Mouse (Mus musculus) spleen, adult 2 months (tissue): ENCODE data around the gene Gpr156.

Source experiments
- CTCF ChIP-seq: fragments of 200-500 bp; IDR thresholded peaks from 2 replicates; pipeline ENCODE4 v1.5.1; 2011; ENCODE audit warnings: mild to moderate bottlenecking, inconsistent platforms; ENCODE audit not compliant: insufficient read depth, insufficient read length, insufficient replicate concordance; ENCODE audit errors: extremely low read depth
- POLR2A ChIP-seq: fragments of 200-500 bp; IDR thresholded peaks from 2 replicates; pipeline ENCODE4 v1.6.1; 2011; ENCODE audit warnings: low read depth, low read length, inconsistent platforms

- no peak for TF ChIP-seq CTCF
- TF ChIP-seq POLR2A = no peak
Observed at GRCm38 (mm10) chr16:37990553-37991344, 74.5 kb downstream of the Gpr156 start.
